Mouse (Mus musculus) hindbrain, embryonic 12.5 days (tissue): ENCODE measurements around the gene Nphs2. TPM values are rescaled to one million over a fixed set of nuclear protein-coding genes. Genes with fewer than 3 reads are reported as not detected.
A peak's percentile ranks its signal among the peaks of the same experiment; 100 is the strongest.
"Not testable (repeated sequence)": the region's sequence is repeated elsewhere in the genome, so short reads cannot be mapped to it uniquely, and the experiment has no call there.

Experiments used
- ATAC-seq: fragments of 200-750 bp; cut with Nextera tagmentation; 2 replicates; pipeline ENCODE4 v1.8.0; 2017; ENCODE audit warnings: moderate TSS enrichment; ENCODE audit not compliant: low FRiP score
- H3K27ac ChIP-seq: fragments of 300-500 bp; sonication (generic); 2 replicates; pipeline ENCODE4 v1.5.1; 2016; ENCODE audit warnings: mild to moderate bottlenecking
- H3K27me3 ChIP-seq: fragments of 300-500 bp; sonication (generic); 2 replicates; pipeline ENCODE4 v1.6.1; 2016; ENCODE audit warnings: mild to moderate bottlenecking
- H3K36me3 ChIP-seq: fragments of 300-500 bp; sonication (generic); 2 replicates; pipeline ENCODE4 v1.6.1; 2016; ENCODE audit warnings: mild to moderate bottlenecking
- H3K4me1 ChIP-seq: fragments of 300-500 bp; sonication (generic); 2 replicates; pipeline ENCODE4 v1.6.1; 2016
- H3K4me2 ChIP-seq: fragments of 300-500 bp; sonication (generic); replicated peaks from 2 replicates; pipeline ENCODE4 v1.6.1; 2016; ENCODE audit warnings: mild to moderate bottlenecking
- H3K4me3 ChIP-seq: fragments of 300-500 bp; sonication (generic); 2 replicates; pipeline ENCODE4 v1.5.1; 2016; ENCODE audit warnings: mild to moderate bottlenecking
- H3K9ac ChIP-seq: fragments of 300-500 bp; sonication (generic); 2 replicates; pipeline ENCODE4 v1.6.1; 2016; ENCODE audit warnings: mild to moderate bottlenecking, moderate library complexity
- H3K9me3 ChIP-seq: fragments of 300-500 bp; sonication (generic); replicated peaks from 2 replicates; pipeline ENCODE4 v1.6.1; 2016; ENCODE audit warnings: mild to moderate bottlenecking
- WGBS: fragments of 180-500 bp; shearing (Covaris S2); methylation state at CpG from one replicate; pipeline ENCODE4 v1.1.7; 2016; 5-methylcytosine and 5-hydroxymethylcytosine counted together
- polyA plus RNA-seq: library from polyadenylated mRNA; unstranded; fragments of >200 nt; fragmentation: Nextera tagmentation; extraction: Ambion mirVana; gene quantifications from 2 replicates; pipeline ENCODE4 v1.2.1, GENCODE M21; 2016

Nphs2 gene
- 0.10 TPM in 1 of 2 replicates, not detected in the other for polyA plus RNA-seq

- WGBS = 4% methylated on average over 29 of the region's 29 CpGs
- ATAC-seq = no peak
- peaks cover 46% of the 10 kb centered on the region for H3K27me3 ChIP-seq
- no peak within 1 kb of the TSS for H3K27ac ChIP-seq
- H3K4me2 ChIP-seq = peak within 1 kb of the TSS; percentile 50
- H3K36me3 ChIP-seq = no peaks in the 10 kb centered on the region
- H3K4me1 ChIP-seq = peaks cover 7% of the 10 kb centered on the region
- peak within 1 kb of the TSS; percentile 22 for H3K4me3 ChIP-seq
- no peaks in the 10 kb centered on the region for H3K9me3 ChIP-seq
- peak within 1 kb of the TSS; percentile 27; the same call in 1 of the 2 replicates for H3K9ac ChIP-seq
These were observed at the start of gene Nphs2 for GRCm38 (mm10) chr1:156310630-156311029. Nphs2 (plus strand) TSS chr1:156310727.

DNA sequence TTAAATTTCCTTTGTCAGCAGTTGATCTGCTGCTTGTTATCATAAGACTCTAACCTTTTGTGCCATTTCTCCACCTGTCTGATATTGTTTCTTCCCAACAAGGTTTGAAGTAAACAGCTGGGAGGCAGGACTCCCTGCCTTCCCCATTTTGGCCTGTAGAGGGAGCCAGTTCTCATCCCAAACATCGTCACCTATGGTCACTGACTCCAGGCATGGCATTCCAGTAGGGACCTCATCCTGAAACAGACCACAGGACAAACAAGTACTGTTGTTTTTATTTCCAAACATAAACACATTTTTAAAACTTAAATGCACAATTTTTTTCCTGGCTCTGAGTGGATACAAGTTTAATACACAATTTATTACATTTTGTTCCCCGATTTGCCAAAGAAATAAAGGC, 47.2 kb upstream of the Nphs2 start:
- Histone ChIP-seq H3K27me3 (peaks cover 2% of the 10 kb centered on the region; the same call in 1 of the 2 replicates), H3K4me1 (no peaks in the 10 kb centered on the region), H3K36me3 (no peaks in the 10 kb centered on the region), H3K9ac (no peak overlapping the region), H3K4me2 (no peak overlapping the region), H3K4me3 (no peak overlapping the region), H3K27ac (no peak overlapping the region), H3K9me3 (no peaks in the 10 kb centered on the region)
- no peak for ATAC-seq
- 49% methylated on average over 2 of the region's 2 CpGs for WGBS

DNA sequence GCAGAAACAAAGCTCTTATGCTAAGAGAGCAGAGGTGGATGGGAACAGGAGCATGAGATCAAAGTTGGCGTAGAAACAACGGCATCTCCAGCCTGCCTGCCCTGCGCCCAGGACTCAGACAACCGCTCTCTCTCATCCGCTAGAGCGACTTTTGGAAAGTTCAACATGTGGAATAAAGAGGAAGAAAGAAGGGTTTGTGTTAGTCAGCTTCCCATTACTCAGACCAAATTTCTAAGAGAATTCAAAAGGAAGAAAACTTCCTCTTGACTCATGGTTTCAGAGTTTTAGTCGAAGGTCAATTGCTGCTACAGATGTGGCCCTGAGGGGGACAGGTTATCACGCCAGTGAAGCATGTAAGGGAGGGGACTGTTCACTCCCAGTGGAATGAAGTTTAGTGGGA, 46.6 kb upstream of the Nphs2 start:
- H3K4me2 ChIP-seq = no peak overlapping the region
- no peak overlapping the region for H3K27ac ChIP-seq
- H3K36me3 ChIP-seq = no peaks in the 10 kb centered on the region
- no peak overlapping the region for H3K9ac ChIP-seq
- no peaks in the 10 kb centered on the region for H3K9me3 ChIP-seq
- 90% methylated on average over 8 of the region's 8 CpGs for WGBS
- ATAC-seq = no peak
- no peak overlapping the region for H3K4me3 ChIP-seq
- H3K4me1 ChIP-seq = 0 out of 2 replicates have a peak, but pooled peaks cover 4% of the 10 kb centered on the region
- H3K27me3 ChIP-seq = peaks cover 2% of the 10 kb centered on the region; the same call in 1 of the 2 replicates

DNA sequence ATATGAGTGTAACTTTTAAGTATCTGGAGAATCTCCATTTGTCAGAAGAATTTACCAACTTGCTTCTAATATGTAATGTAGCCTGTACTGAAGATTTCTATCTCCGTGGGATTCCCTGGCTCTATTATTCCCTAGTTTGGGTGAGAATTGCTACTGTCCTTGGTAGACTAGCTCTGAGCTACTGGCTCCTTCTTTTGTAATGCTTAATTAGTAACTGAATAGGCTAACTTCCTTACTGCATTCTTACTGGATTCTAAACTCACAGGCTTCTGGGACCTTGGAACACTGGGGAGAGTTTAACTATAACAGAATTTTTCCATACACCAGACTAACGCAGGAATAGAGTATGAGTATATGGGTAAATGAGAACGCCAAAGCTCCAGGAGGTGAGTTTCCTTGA, 42.0 kb upstream of the Nphs2 start:
- H3K27me3 ChIP-seq, H3K27ac ChIP-seq, H3K36me3 ChIP-seq, H3K4me2 ChIP-seq, H3K4me3 ChIP-seq, H3K9ac ChIP-seq, ATAC-seq, H3K4me1 ChIP-seq, H3K9me3 ChIP-seq: not testable (repeated sequence)
- WGBS = 26% methylated on average over 3 of the region's 3 CpGs

- 0 out of 2 replicates have a peak, but pooled peaks cover 4% of the 10 kb centered on the region for H3K4me1 ChIP-seq
- no peak for ATAC-seq
- H3K9ac ChIP-seq = no peak overlapping the region
- WGBS = 82% methylated on average over 9 of the region's 9 CpGs
- peaks cover 2% of the 10 kb centered on the region; the same call in 1 of the 2 replicates for H3K27me3 ChIP-seq
- no peak overlapping the region for H3K27ac ChIP-seq
- no peaks in the 10 kb centered on the region for H3K9me3 ChIP-seq
- H3K36me3 ChIP-seq = no peaks in the 10 kb centered on the region
- no peak overlapping the region for H3K4me3 ChIP-seq
- no peak overlapping the region for H3K4me2 ChIP-seq
These were observed 40.1 kb upstream of the Nphs2 start for GRCm38 (mm10) chr1:156270471-156270870.

DNA sequence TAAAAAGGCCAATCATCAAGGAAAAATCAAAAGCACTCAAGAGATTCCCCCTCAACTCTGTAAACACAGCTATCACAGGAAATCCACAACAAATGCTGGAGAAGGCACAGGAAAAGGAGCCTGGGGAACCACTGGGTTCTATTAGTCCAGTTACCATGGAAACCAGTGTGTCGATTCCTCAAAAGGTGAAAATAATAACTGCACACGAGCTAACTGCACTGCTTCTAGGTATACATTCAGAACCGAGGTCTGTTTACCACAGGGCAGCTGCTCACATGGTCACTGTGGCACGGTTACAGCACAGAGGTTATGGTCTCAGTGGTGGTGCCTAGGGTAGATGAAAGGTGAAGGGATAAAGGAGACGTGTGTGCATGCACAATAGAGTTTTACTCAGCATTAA, 38.9 kb upstream of the Nphs2 start:
- H3K4me3 ChIP-seq = no peak overlapping the region

GRCm38 (mm10) chr1:156273647-156274046, 36.9 kb upstream of the Nphs2 start:
- H3K27me3 ChIP-seq = no peaks in the 10 kb centered on the region
- no peaks in the 10 kb centered on the region for H3K9me3 ChIP-seq
- H3K27ac ChIP-seq = no peak overlapping the region
- no peak overlapping the region for H3K4me3 ChIP-seq
- ATAC-seq = no peak
- no peaks in the 10 kb centered on the region for H3K36me3 ChIP-seq
- H3K9ac ChIP-seq = no peak overlapping the region
- 62% methylated on average over 7 of the region's 7 CpGs for WGBS
- 0 out of 2 replicates have a peak, but pooled peaks cover 2% of the 10 kb centered on the region for H3K4me1 ChIP-seq
- no peak overlapping the region for H3K4me2 ChIP-seq

More for the DNA sequence above, 38.9 kb upstream of the Nphs2 start:
- peaks cover 2% of the 10 kb centered on the region; the same call in 1 of the 2 replicates for H3K27me3 ChIP-seq
- H3K36me3 ChIP-seq = no peaks in the 10 kb centered on the region
- H3K4me2 ChIP-seq = no peak overlapping the region
- ATAC-seq = no peak
- H3K4me1 ChIP-seq = 0 out of 2 replicates have a peak, but pooled peaks cover 4% of the 10 kb centered on the region
- 55% methylated on average over 5 of the region's 5 CpGs for WGBS
- H3K9ac ChIP-seq = no peak overlapping the region
- H3K27ac ChIP-seq = no peak overlapping the region
- no peaks in the 10 kb centered on the region for H3K9me3 ChIP-seq

DNA sequence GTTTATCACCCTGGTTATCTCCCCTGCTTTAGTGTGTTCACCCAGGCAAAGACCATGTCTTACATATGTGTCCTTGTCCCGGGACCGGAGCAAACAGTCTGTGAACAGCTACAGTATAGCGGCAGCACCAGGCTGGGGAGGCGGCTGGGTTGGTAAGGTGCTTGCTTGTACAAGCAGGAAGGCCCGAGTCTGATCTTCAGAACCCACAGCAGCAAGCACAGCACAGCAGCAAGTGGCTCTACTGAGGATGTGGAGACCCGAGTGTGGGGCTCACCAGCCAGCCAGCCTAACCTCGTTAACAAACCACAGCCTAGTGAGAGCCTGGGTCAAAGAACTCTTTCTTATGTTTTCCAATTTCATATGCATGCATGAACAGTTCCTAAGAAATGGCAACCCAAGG, 30.4 kb upstream of the Nphs2 start:
- no peaks in the 10 kb centered on the region for H3K4me1 ChIP-seq
- ATAC-seq = no peak
- no peak overlapping the region for H3K4me3 ChIP-seq
- H3K27ac ChIP-seq = no peak overlapping the region
- no peaks in the 10 kb centered on the region for H3K9me3 ChIP-seq
- no peaks in the 10 kb centered on the region for H3K36me3 ChIP-seq
- H3K4me2 ChIP-seq = no peak overlapping the region
- no peak overlapping the region for H3K9ac ChIP-seq
- WGBS = 83% methylated on average over 7 of the region's 7 CpGs
- no peaks in the 10 kb centered on the region for H3K27me3 ChIP-seq

- H3K9ac ChIP-seq = no peak overlapping the region
- no peak for ATAC-seq
- WGBS = 81% methylated on average over 10 of the region's 10 CpGs
These were observed 26.3 kb upstream of the Nphs2 start for GRCm38 (mm10) chr1:156284207-156284606.

GRCm38 (mm10) chr1:156284851-156285540, 25.5 kb upstream of the Nphs2 start:
- Histone ChIP-seq H3K27me3 (no peaks in the 10 kb centered on the region), H3K4me1 (no peaks in the 10 kb centered on the region), H3K4me3 (no peak overlapping the region), H3K27ac (no peak overlapping the region), H3K36me3 (no peaks in the 10 kb centered on the region), H3K9ac (no peak overlapping the region), H3K4me2 (no peak overlapping the region), H3K9me3 (no peaks in the 10 kb centered on the region)
- no peak for ATAC-seq
- whole genome bisulfite sequencing = 42% methylated on average over 9 of the region's 9 CpGs

More at GRCm38 (mm10) chr1:156284207-156284606, 26.3 kb upstream of the Nphs2 start:
- H3K27me3 ChIP-seq = no peaks in the 10 kb centered on the region
- no peak overlapping the region for H3K4me2 ChIP-seq
- no peaks in the 10 kb centered on the region for H3K36me3 ChIP-seq
- H3K4me1 ChIP-seq = no peaks in the 10 kb centered on the region
- no peak overlapping the region for H3K4me3 ChIP-seq
- no peaks in the 10 kb centered on the region for H3K9me3 ChIP-seq
- no peak overlapping the region for H3K27ac ChIP-seq

DNA sequence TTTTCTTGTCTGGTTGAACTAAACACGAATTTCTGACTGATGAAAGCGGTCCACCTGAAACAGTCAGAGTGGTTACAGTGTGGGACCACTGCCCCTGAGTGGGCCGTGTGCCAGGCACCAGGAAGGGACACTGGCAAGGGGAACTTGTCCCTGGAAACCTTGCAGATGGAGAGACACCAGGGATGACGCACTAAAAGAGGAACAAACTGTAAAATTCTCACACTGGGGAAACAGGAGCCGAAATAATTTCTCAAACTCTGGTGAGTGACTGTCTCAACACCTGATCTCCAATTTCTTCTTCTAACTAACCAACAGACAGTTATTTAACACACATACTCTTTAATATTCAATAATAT, 25.0 kb upstream of the Nphs2 start:
- Histone ChIP-seq H3K4me2 (no peak overlapping the region), H3K27ac (no peak overlapping the region), H3K4me1 (no peaks in the 10 kb centered on the region), H3K4me3 (no peak overlapping the region), H3K9me3 (no peaks in the 10 kb centered on the region), H3K36me3 (no peaks in the 10 kb centered on the region), H3K27me3 (no peaks in the 10 kb centered on the region), H3K9ac (no peak overlapping the region)
- WGBS = 84% methylated on average over 5 of the region's 5 CpGs
- no peak for ATAC-seq

GRCm38 (mm10) chr1:156288556-156289221, 21.8 kb upstream of the Nphs2 start:
- Histone ChIP-seq H3K4me1 (no peaks in the 10 kb centered on the region), H3K9me3 (no peaks in the 10 kb centered on the region), H3K4me2 (no peak overlapping the region), H3K4me3 (no peak overlapping the region), H3K27ac (no peak overlapping the region), H3K27me3 (no peaks in the 10 kb centered on the region), H3K36me3 (no peaks in the 10 kb centered on the region), H3K9ac (no peak overlapping the region)
- no peak for ATAC-seq
- 87% methylated on average over 9 of the region's 9 CpGs for WGBS

GRCm38 (mm10) chr1:156289222-156289587, 21.3 kb upstream of the Nphs2 start:
- not testable (repeated sequence) for H3K36me3 ChIP-seq, H3K4me2 ChIP-seq, H3K4me1 ChIP-seq, H3K9ac ChIP-seq, H3K9me3 ChIP-seq, H3K27ac ChIP-seq, ATAC-seq, H3K27me3 ChIP-seq, H3K4me3 ChIP-seq
- 72% methylated on average over 10 of the region's 10 CpGs for WGBS
